Mouse (Mus musculus) forebrain, embryonic 16.5 days (tissue): ENCODE measurements around the gene Gm20388. TPM values are rescaled to one million over a fixed set of nuclear protein-coding genes. Genes with fewer than 3 reads are reported as not detected.
"Not testable (repeated sequence)": the region's sequence is repeated elsewhere in the genome, so short reads cannot be mapped to it uniquely, and the experiment has no call there.

Experiments used
- ATAC-seq: fragments of 200-750 bp; cut with Nextera tagmentation; 2 replicates; pipeline ENCODE4 v1.8.0; 2017; ENCODE audit warnings: mild to moderate bottlenecking, moderate library complexity
- H3K27ac ChIP-seq: fragments of 300-500 bp; sonication (generic); 2 replicates; pipeline ENCODE4 v1.5.1; 2014; ENCODE audit warnings: low read length, control low read depth
- H3K27me3 ChIP-seq: fragments of 300-500 bp; sonication (generic); replicated peaks from 2 replicates; pipeline ENCODE4 v1.6.1; 2014; ENCODE audit warnings: low read length; ENCODE audit not compliant: control insufficient read depth, insufficient read depth
- H3K36me3 ChIP-seq: fragments of 300-500 bp; sonication (generic); 2 replicates; pipeline ENCODE4 v1.6.1; 2014; ENCODE audit not compliant: control insufficient read depth, insufficient read depth
- H3K4me1 ChIP-seq: fragments of 300-500 bp; sonication (generic); replicated peaks from 2 replicates; pipeline ENCODE4 v1.6.1; 2014; ENCODE audit warnings: low read length; ENCODE audit not compliant: control insufficient read depth, insufficient read depth
- H3K4me2 ChIP-seq: fragments of 300-500 bp; sonication (generic); 2 replicates; pipeline ENCODE4 v1.6.1; 2014; ENCODE audit warnings: mild to moderate bottlenecking, low read length, control low read depth
- H3K4me3 ChIP-seq: fragments of 300-500 bp; sonication (generic); replicated peaks from 2 replicates; pipeline ENCODE4 v1.5.1; 2014; ENCODE audit warnings: mild to moderate bottlenecking, low read length, control low read depth
- H3K9ac ChIP-seq: fragments of 300-500 bp; sonication (generic); replicated peaks from 2 replicates; pipeline ENCODE4 v1.6.1; 2014; ENCODE audit warnings: low read depth, low read length, control low read depth
- H3K9me3 ChIP-seq: fragments of 300-500 bp; sonication (generic); 2 replicates; pipeline ENCODE4 v1.6.1; 2016; ENCODE audit warnings: low read length; ENCODE audit not compliant: control insufficient read depth
- WGBS: fragments of 180-500 bp; shearing (Covaris S2); extraction: QIAGEN DNeasy Blood & Tissue Kit; methylation state at CpG from one replicate; pipeline ENCODE4 v1.1.7; 2014; 5-methylcytosine and 5-hydroxymethylcytosine counted together
- polyA plus RNA-seq: library from polyadenylated mRNA; unstranded; fragments of >200 nt; fragmentation: Nextera tagmentation; extraction: Ambion mirVana; gene quantifications from 2 replicates; pipeline ENCODE4 v1.2.1, GENCODE M21; 2015

Gene Gm20388
- polyA plus RNA-seq, 1 experiment from 2014 or later = 4.7 TPM

DNA sequence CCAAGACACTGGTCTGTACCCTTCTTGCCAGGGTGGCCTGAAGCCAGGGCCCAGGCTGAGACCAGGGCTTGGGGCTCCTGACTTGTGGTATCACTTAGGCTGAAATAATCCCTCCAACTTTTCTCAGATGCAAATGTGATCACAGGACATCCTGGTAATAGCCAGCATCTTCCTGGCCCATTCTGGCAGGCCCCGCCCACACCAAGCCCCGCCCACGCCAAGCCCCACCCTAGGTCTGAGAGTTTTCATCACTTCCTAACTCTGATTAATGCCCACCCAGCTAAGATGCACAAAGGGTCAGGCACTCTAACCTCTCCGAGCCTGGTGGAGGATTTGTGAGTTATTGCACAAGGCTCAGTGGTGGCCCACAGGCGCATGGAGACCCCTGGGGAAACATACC is 2709.8 kb downstream of the Gm20388 start:
- Histone ChIP-seq H3K27ac (no peak overlapping the region), H3K4me3 (no peak overlapping the region), H3K36me3 (no peaks in the 10 kb centered on the region), H3K27me3 (no peaks in the 10 kb centered on the region), H3K9me3 (no peaks in the 10 kb centered on the region), H3K4me1 (peaks cover 2% of the 10 kb centered on the region; the same call in 1 of the 2 replicates), H3K9ac (no peak overlapping the region), H3K4me2 (no peak overlapping the region)
- WGBS = 38% methylated on average over 5 of the region's 5 CpGs
- no peak for ATAC-seq

DNA sequence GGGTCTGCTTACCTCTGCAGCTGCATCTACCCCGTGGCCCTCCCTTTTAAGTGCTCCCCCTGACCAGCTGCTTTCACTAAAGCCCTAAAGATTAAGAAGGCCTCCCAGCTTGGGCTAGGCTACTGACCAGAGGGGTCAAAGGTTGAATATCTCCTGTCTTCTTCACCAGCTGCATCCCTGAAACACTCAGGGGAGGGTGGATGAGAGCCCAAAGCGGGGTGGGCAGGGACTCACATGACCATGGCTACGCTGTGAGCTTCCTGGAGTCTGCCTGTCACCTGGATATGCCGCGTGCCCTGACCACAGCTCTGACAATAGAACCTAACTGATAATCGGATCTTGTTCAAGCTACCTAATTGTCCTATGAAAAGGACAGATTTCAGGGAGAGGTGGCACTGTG is 2712.1 kb downstream of the Gm20388 start, which contains the start of gene Pabpn1l:
Pabpn1l (minus strand) TSS at position 13 of the 400 bp plus-strand sequence.
- Histone ChIP-seq H3K9me3 (no peaks in the 10 kb centered on the region), H3K9ac (no peak within 1 kb of the TSS), H3K4me2 (no peak within 1 kb of the TSS), H3K4me3 (no peak within 1 kb of the TSS), H3K36me3 (no peaks in the 10 kb centered on the region), H3K27ac (no peak within 1 kb of the TSS), H3K4me1 (peaks cover 2% of the 10 kb centered on the region; the same call in 1 of the 2 replicates), H3K27me3 (no peaks in the 10 kb centered on the region)
- 71% methylated on average over 6 of the region's 6 CpGs for WGBS
- ATAC-seq = no peak

DNA sequence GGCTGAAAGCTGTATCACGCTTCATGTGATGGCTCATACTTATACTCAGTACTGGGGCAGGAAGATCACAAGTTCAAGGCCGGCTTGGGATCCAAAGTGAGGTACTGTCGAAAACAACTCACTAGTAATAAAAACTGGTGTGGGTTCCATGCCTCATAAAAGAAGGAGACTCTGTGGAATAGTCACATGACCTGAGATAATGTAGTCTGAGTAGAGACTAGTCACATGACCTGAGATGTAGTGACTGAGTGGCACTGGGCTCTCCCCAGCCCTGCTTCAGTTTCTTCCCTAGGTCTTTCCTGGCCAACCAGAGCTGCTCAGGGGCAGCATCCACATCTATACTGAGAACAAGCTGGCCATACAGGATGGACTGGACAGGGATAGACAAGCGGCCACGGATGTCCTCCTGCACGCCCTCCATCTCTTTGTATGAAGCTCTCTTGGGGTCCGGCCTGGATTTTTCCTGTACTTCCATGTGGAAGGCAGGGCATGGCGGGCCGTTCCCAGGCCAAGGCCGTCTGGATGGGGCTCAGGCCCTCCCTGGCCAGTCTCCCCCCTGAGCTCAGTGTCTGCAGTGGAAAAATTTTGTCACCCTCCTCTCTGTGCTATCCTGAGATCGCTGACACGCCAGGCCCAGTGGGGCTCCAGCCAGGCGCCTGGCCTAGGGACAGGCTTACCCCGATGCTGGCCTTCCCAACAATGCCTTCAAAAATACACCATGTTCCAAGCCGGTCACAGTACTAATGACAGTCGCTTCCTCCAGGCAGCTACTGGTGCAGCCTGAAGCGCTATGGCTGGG is 2713.4 kb downstream of the Gm20388 start:
- no peaks in the 10 kb centered on the region for H3K9me3 ChIP-seq
- 89% methylated on average over 17 of the region's 17 CpGs for WGBS
- ATAC-seq = no peak

DNA sequence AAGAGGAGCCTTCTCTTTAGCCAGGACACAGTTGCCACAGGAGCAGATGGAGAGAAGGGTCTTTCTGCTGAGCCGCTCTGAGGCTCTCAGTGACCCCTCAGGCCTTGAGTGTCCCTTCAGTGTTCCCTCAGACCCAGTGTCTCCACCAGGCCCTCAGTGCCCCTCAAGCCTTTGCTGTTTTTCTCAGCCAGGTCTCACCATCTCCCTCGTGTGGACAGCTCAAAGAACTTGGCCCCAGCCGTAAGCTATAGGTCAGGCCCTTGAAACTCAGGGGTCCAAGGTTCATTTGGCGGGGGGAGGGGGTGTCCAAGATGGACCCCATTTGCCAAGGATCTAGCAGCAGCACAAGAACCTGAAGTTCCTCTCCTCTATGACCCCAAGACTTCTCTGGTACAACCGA is 2714.0 kb downstream of the Gm20388 start:
- Histone ChIP-seq H3K4me1 (no peaks in the 10 kb centered on the region), H3K27me3 (no peaks in the 10 kb centered on the region), H3K4me3 (no peak overlapping the region), H3K9ac (no peak overlapping the region), H3K27ac (no peak overlapping the region), H3K9me3 (no peaks in the 10 kb centered on the region), H3K4me2 (no peak overlapping the region), H3K36me3 (no peaks in the 10 kb centered on the region; the same call in 1 of the 2 replicates)
- ATAC-seq = no peak
- 78% methylated on average over 5 of the region's 5 CpGs for WGBS

More for the DNA sequence above, 2713.4 kb downstream of the Gm20388 start:
- Histone ChIP-seq H3K9ac (no peak overlapping the region), H3K36me3 (no peaks in the 10 kb centered on the region; the same call in 1 of the 2 replicates), H3K4me3 (no peak overlapping the region), H3K4me1 (no peaks in the 10 kb centered on the region), H3K27ac (no peak overlapping the region), H3K27me3 (no peaks in the 10 kb centered on the region), H3K4me2 (no peak overlapping the region)

DNA sequence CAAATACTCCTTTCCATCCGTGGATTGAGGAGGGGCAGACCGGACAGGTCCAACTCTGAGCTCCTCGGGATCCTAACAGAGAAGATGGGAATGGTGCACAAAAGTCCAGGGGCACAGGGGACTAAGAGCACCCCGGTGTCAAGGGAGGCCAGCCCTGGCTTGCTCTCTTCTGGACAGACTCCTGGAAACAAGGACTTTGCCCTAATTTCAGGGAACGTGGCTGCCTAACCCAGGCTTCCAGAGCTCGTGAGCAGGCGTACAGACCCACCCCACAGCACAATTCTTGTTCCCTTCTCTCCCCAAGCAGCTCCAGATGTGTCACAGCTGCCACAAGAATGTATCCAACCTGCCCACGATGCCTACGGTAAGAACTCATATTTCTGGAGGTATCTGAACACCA is 2715.2 kb downstream of the Gm20388 start:
- 85% methylated on average over 9 of the region's 9 CpGs for WGBS

DNA sequence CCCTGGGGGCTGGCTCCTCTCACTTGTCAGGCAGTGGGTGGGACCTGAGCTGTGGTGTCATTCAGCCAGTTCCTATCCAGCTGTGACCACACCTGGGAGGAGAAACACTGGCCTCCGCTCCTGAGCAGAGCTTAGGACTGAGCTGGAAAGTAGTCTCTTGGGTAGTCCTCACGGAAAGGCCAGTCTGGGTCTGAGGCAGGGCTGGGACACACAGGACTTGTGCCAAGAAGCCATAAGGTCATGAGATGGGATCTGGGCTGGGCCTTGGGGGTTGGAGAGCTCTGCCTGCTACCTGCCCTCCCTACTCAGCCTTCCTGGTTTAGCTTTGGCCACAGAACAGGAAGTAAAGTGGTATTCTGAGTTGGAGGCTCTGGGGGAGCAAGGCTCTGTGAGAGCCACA is 2716.3 kb downstream of the Gm20388 start:
- no peak for ATAC-seq
- no peak overlapping the region for H3K4me3 ChIP-seq
- H3K9me3 ChIP-seq = no peaks in the 10 kb centered on the region
- H3K36me3 ChIP-seq = peaks cover 3% of the 10 kb centered on the region; the same call in 1 of the 2 replicates
- WGBS = 76% methylated on average over 2 of the region's 2 CpGs
- H3K4me1 ChIP-seq = no peaks in the 10 kb centered on the region
- H3K27ac ChIP-seq = no peak overlapping the region
- no peak overlapping the region for H3K4me2 ChIP-seq
- no peak overlapping the region for H3K9ac ChIP-seq
- no peaks in the 10 kb centered on the region for H3K27me3 ChIP-seq

More for the DNA sequence above, 2715.2 kb downstream of the Gm20388 start:
- Histone ChIP-seq H3K4me1 (no peaks in the 10 kb centered on the region), H3K9me3 (no peaks in the 10 kb centered on the region), H3K27ac (no peak overlapping the region), H3K4me3 (no peak overlapping the region), H3K36me3 (peaks cover 3% of the 10 kb centered on the region; the same call in 1 of the 2 replicates), H3K4me2 (no peak overlapping the region), H3K27me3 (no peaks in the 10 kb centered on the region), H3K9ac (no peak overlapping the region)
- no peak for ATAC-seq

DNA sequence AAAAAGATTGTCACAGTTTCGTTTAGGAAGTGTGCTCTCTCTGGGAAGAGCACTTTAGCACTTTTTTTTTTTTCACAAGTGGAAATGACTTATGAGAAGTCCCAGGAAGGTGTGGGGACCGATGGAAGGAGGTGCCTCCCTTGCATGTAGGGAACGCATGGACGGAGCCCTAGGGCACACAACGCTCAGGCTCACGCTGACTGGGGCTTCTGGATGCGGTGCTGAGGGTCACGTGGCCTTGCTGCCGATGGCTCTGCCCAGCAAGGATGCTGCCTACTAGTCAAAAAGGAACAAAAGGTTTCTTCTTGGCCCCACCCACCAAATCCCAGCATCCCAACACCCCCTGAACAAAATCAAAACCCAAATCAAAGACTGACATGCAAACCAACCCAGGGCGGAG is 2718.7 kb downstream of the Gm20388 start:
- peaks cover 10% of the 10 kb centered on the region; the same call in 1 of the 2 replicates for H3K36me3 ChIP-seq
- 17% methylated on average over 10 of the region's 10 CpGs for WGBS
- no peak overlapping the region for H3K27ac ChIP-seq

DNA sequence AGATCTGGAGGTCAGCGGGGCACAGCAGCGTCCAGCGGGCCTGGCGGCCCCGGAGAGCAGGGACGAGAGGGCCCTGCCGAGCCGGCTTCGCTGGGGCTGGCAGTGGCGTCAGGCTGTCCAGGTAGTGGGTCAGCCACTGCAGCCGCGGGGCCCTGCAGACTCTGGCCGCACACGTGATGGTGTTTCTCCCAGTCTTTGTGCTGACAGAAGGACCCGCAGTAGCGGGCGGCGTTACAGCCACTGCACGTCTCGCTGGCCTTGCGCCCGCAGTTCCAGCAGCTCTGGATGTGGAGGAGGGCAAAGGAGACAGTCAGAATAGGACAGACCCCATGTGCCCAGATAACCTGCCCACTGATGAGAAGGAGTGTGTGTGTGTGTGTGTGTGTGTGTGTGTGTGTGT is 2720.1 kb downstream of the Gm20388 start:
- no peaks in the 10 kb centered on the region for H3K4me1 ChIP-seq
- ATAC-seq = no peak
- H3K4me2 ChIP-seq = 0 out of 2 replicates have a peak overlapping the region, but pooled peaks have one; percentile 3
- no peak overlapping the region for H3K4me3 ChIP-seq
- no peak overlapping the region for H3K9ac ChIP-seq
- no peak overlapping the region for H3K27ac ChIP-seq
- 70% methylated on average over 22 of the region's 22 CpGs for WGBS
- H3K9me3 ChIP-seq = no peaks in the 10 kb centered on the region
- H3K36me3 ChIP-seq = peaks cover 17% of the 10 kb centered on the region
- H3K27me3 ChIP-seq = no peaks in the 10 kb centered on the region

More for the DNA sequence above, 2718.7 kb downstream of the Gm20388 start:
- Histone ChIP-seq H3K4me1 (no peaks in the 10 kb centered on the region), H3K9ac (no peak overlapping the region), H3K27me3 (no peaks in the 10 kb centered on the region), H3K4me3 (no peak overlapping the region), H3K4me2 (no peak overlapping the region), H3K9me3 (no peaks in the 10 kb centered on the region)
- no peak for ATAC-seq

DNA sequence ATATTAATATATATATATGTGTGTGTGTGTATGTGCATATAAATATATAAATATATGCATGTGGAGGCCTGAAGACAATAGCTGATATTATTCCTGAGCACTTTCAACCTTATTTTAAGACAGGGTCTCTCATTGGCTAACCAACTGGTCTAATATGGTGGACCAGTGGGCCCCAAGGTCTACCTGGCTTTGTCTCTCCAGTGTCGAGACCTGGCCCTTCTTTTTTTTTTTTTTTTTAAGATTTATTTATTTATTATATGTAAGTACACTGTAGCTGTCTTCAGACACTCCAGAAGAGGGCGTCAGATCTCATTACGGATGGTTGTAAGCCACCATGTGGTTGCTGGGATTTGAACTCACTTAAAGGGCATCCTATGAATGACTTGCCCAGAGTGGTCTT is 2721.5 kb downstream of the Gm20388 start:
- 79% methylated on average over 3 of the region's 3 CpGs for WGBS
- peaks cover 17% of the 10 kb centered on the region for H3K36me3 ChIP-seq
- H3K4me2 ChIP-seq, H3K4me1 ChIP-seq, H3K9ac ChIP-seq, H3K4me3 ChIP-seq, H3K9me3 ChIP-seq, ATAC-seq, H3K27ac ChIP-seq, H3K27me3 ChIP-seq: not testable (repeated sequence)
